Mouse (Mus musculus): ENCODE results near the gene Dcaf12. TPM values are rescaled to one million over a fixed set of nuclear protein-coding genes. Genes with fewer than 3 reads are reported as not detected.

The Dcaf12 gene
- total and polyA plus RNA-seq, 3 experiments, result 24.3 to 49.2 TPM; not detected in 1

DNA sequence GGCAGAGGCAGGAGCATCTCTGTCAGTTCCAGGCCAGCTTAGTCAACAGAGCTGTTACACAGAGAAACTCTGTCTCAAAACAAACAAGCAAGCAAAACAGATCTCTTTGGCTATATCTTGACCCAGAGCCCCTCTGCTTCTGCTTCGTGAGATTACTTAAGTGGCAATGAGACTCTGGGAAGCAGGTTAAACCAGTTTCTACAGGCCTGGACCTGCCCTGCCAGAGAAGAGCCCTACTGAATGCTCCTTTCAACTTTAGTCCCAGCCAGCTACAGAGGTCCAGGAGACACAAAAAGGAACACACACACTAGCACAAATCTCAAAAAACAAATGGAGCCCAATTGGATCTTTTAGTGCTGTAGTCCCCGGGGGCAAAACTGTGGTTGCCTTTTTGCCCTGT, 30.6 kb downstream of the Dcaf12 start:
- no peak for TF ChIP-seq USF2 (IDR thresholded peaks at IDR 0.05; ENCODE audit: borderline replicate concordance in 1 of 2, insufficient read depth in 1 of 2, low read depth in 1 of 2, low read length in 2 of 2)
- DNase-seq (ENCODE audit: low read depth, low spot score), result no peak
- no peaks in the 10 kb centered on the region for H3K36me3 ChIP-seq (ENCODE audit: control insufficient read depth in 1 of 2, insufficient read depth in 2 of 2, low read length in 2 of 2)
- no peaks in the 10 kb centered on the region for H3K27me3 ChIP-seq (ENCODE audit: control insufficient read depth in 1 of 2, insufficient read depth in 2 of 2, low read length in 2 of 2)
- H3K79me2 ChIP-seq (ENCODE audit: control insufficient read depth, insufficient read depth, low read length, poor library complexity), result no peaks in the 10 kb centered on the region
- H3K9me3 ChIP-seq (replicated peaks; ENCODE audit: insufficient read depth, low read length), result no peaks in the 10 kb centered on the region
- H3K27ac ChIP-seq (ENCODE audit: control insufficient read depth, low read depth, low read length), result no peak overlapping the region
- H3K4me1 ChIP-seq (ENCODE audit: control insufficient read depth in 1 of 2, insufficient read depth in 2 of 2, low read length in 2 of 2), result no peaks in the 10 kb centered on the region
- H3K9ac ChIP-seq (ENCODE audit: control insufficient read depth, low read depth, low read length, poor library complexity, severe bottlenecking), result no peak overlapping the region
- H3K4me3 ChIP-seq (ENCODE audit: control insufficient read depth in 1 of 2, insufficient read depth in 1 of 2, low read depth in 2 of 2, low read length in 2 of 2), result no peak overlapping the region

DNA sequence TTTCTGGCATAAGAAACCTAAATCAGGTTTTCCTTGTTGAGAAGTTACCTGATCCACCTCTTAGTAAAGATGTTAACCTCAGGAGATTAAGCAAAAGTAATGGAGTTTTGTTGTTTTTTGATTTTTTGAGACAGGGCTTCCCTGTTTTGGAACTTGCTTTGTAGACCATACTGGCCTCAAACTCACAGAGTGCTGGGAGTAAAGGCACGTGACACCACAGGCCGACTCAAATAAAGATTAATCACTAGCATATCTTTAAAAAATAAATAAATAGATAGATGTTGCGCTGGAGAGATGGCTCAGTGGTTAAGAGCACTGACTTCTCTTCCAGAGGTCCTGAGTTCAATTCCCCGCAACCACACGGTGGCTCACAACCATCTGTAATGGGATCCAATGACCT, 38.8 kb downstream of the Dcaf12 start:
- no peak for DNase-seq (ENCODE audit: low read depth, low spot score)
- H3K36me3 ChIP-seq (ENCODE audit: control insufficient read depth in 1 of 2, insufficient read depth in 2 of 2, low read length in 2 of 2), result peaks cover 2 to 26% of the 10 kb centered on the region in 2 experiments; a peak in 3 of 4 replicates
- peaks cover 6 to 22% of the 10 kb centered on the region in 2 experiments; a peak in 3 of 4 replicates for H3K4me1 ChIP-seq (ENCODE audit: control insufficient read depth in 1 of 2, insufficient read depth in 2 of 2, low read length in 2 of 2)
- peaks cover 37% of the 10 kb centered on the region for H3K79me2 ChIP-seq (ENCODE audit: control insufficient read depth, insufficient read depth, low read length, poor library complexity)
- H3K4me3 ChIP-seq (ENCODE audit: control insufficient read depth in 1 of 2, insufficient read depth in 1 of 2, low read depth in 2 of 2, low read length in 2 of 2), result peak overlapping the region in 1 of 2 experiments; percentile 92; a peak in 3 of 4 replicates
- peak overlapping the region; percentile 97 for H3K27ac ChIP-seq (ENCODE audit: control insufficient read depth, low read depth, low read length)
- no peaks in the 10 kb centered on the region for H3K9me3 ChIP-seq (replicated peaks; ENCODE audit: insufficient read depth, low read length)
- H3K9ac ChIP-seq (ENCODE audit: control insufficient read depth, low read depth, low read length, poor library complexity, severe bottlenecking), result peak overlapping the region; percentile 96
- no peaks in the 10 kb centered on the region for H3K27me3 ChIP-seq (ENCODE audit: control insufficient read depth in 1 of 2, insufficient read depth in 2 of 2, low read length in 2 of 2)
- no peak for TF ChIP-seq GABPA (IDR thresholded peaks at IDR 0.05; ENCODE audit: low read depth, low read length)
- TF ChIP-seq ELF1 (IDR thresholded peaks at IDR 0.05; ENCODE audit: low read depth, low read length), result 0 out of 2 replicates have a peak, but pooled peaks have one; percentile 10
- TF ChIP-seq ZMIZ1 (IDR thresholded peaks at IDR 0.05; ENCODE audit: low read depth, low read length), result 0 out of 2 replicates have a peak, but pooled peaks have one; percentile 33
- TF ChIP-seq ZKSCAN1 (IDR thresholded peaks at IDR 0.05; ENCODE audit: low read depth, low read length), result no peak
- TF ChIP-seq USF2 (IDR thresholded peaks at IDR 0.05; ENCODE audit: borderline replicate concordance in 1 of 2, insufficient read depth in 1 of 2, low read depth in 1 of 2, low read length in 2 of 2), result peak in 1 of 2 experiments; percentile 51; a peak in 1 of 4 replicates
- TF ChIP-seq EP300 (IDR thresholded peaks at IDR 0.05; ENCODE audit: low read depth in 1 of 2, low read length in 2 of 2), result peak in 1 of 2 experiments; percentile 22; a peak in 1 of 4 replicates
- no peak for TF ChIP-seq MAFK (IDR thresholded peaks at IDR 0.05; ENCODE audit: borderline replicate concordance, low read depth, low read length)
- TF ChIP-seq NELFE (IDR thresholded peaks at IDR 0.05; ENCODE audit: low read depth, low read length), result no peak
- TF ChIP-seq GATA1 (IDR thresholded peaks at IDR 0.05; ENCODE audit: low read depth, low read length), result no peak
- TF ChIP-seq MEF2A (IDR thresholded peaks at IDR 0.05; ENCODE audit: extremely low read depth, insufficient replicate concordance, low read depth, low read length, poor library complexity, severe bottlenecking), result no peak
- TF ChIP-seq ZNF384 (IDR thresholded peaks at IDR 0.05; ENCODE audit: low read depth, low read length), result no peak
- TF ChIP-seq MAZ (IDR thresholded peaks at IDR 0.05; ENCODE audit: low read depth, low read length), result no peak
- TF ChIP-seq HCFC1 (IDR thresholded peaks at IDR 0.05; ENCODE audit: low read depth, low read length), result no peak
- no peak for TF ChIP-seq MAX (IDR thresholded peaks at IDR 0.05; ENCODE audit: low read length)
- TF ChIP-seq TCF12 (IDR thresholded peaks at IDR 0.05; ENCODE audit: low read depth, low read length), result no peak
- TF ChIP-seq POLR2AphosphoS2 (IDR thresholded peaks at IDR 0.05; ENCODE audit: low read length), result no peak
- no peak for TF ChIP-seq JUND (IDR thresholded peaks at IDR 0.05; ENCODE audit: low read depth, low read length)
- TF ChIP-seq TAL1 (IDR thresholded peaks at IDR 0.05; ENCODE audit: low read length), result no peak
- TF ChIP-seq KAT2A (conservative IDR thresholded peaks at IDR 0.05; ENCODE audit: low read depth, low read length), result no peak
- no peak for TF ChIP-seq RCOR1 (IDR thresholded peaks at IDR 0.05; ENCODE audit: low read depth, low read length)
- TF ChIP-seq NRF1 (IDR thresholded peaks at IDR 0.05; ENCODE audit: insufficient read depth, low read depth, low read length, poor library complexity, severe bottlenecking), result no peak
- no peak for TF ChIP-seq MYC (IDR thresholded peaks at IDR 0.05; ENCODE audit: low read depth, low read length)
- TF ChIP-seq USF1 (IDR thresholded peaks at IDR 0.05; ENCODE audit: low read depth, low read length), result peak; percentile 84
- TF ChIP-seq SIN3A (IDR thresholded peaks at IDR 0.05; ENCODE audit: low read length), result no peak
- TF ChIP-seq UBTF (IDR thresholded peaks at IDR 0.05; ENCODE audit: borderline replicate concordance, insufficient read depth, low read depth, low read length), result no peak
- no peak for TF ChIP-seq ZC3H11A (IDR thresholded peaks at IDR 0.05; ENCODE audit: low read depth, low read length)
- peak; percentile 74; the same call in 1 of the 2 replicates for TF ChIP-seq BHLHE40 (IDR thresholded peaks at IDR 0.05; ENCODE audit: borderline replicate concordance, low read depth, low read length)
